Mouse (Mus musculus): Measurements from ENCODE around the gene Rflnb. TPM values are rescaled to one million over a fixed set of nuclear protein-coding genes. Genes with fewer than 3 reads are reported as not detected.

Gene Rflnb
- polyA plus RNA-seq, 1 experiment from 2014 or later: 12.7 TPM

DNA sequence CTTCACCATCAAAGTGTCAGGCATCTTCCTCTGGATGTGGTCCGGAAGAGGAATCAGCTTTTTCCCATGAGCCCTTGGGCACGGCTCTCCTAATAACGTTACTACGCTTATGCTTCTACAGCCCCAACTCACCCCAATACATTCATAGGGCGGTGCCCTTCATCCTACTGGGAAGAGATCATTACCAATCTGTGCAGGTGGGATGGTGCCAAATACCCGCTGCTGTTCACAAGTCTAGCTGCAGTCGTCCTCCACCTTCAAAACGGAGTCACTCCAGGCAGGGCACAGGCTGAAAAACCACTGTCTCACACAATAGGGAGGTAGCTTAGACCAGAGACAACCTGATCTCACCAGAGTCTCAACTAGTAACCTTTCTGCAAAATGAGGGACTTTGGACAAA is 7.6 kb upstream of the Rflnb start:
- Histone ChIP-seq H3K27me3 (no peaks in the 10 kb centered on the region), H3K4me3 (no peak overlapping the region), H3K27ac (no peak overlapping the region), H3K9ac (no peak overlapping the region), H3K4me2 (no peak overlapping the region), H3K36me3 (no peaks in the 10 kb centered on the region), H3K4me1 (replicated peaks) (no peaks in the 10 kb centered on the region), H3K9me3 (replicated peaks) (no peaks in the 10 kb centered on the region)
- no peak for ATAC-seq (replicated peaks; ENCODE audit: insufficient number of reproducible peaks, insufficient read depth, low FRiP score, low read depth)
- 85% methylated on average over 8 of the region's 8 CpGs for WGBS

DNA sequence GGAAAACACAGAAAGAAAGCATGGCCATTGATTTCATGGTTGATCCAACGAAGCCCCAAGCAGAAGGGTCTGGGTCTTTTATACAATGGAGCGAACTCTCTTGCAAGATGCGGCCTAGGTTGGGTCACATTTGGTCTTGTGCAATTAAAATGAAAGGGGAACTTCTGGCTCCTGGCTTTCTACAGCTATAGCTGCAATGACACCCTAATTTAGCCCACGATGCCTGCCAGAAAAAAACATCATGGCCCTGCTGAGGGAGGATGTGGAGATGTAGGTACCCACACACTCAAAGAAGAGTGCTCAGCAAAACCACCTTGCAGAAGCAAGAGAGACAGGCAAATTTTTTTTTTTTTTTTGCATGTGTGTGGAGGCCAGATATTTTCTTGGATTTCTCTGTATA is 6.3 kb upstream of the Rflnb start:
- Histone ChIP-seq H3K27me3 (no peaks in the 10 kb centered on the region), H3K4me2 (no peak overlapping the region), H3K9ac (no peak overlapping the region), H3K36me3 (no peaks in the 10 kb centered on the region), H3K27ac (no peak overlapping the region), H3K4me3 (no peak overlapping the region), H3K4me1 (replicated peaks) (no peaks in the 10 kb centered on the region), H3K9me3 (replicated peaks) (no peaks in the 10 kb centered on the region)
- WGBS: 80% methylated on average over 4 of the region's 4 CpGs
- ATAC-seq (replicated peaks; ENCODE audit: insufficient number of reproducible peaks, insufficient read depth, low FRiP score, low read depth): no peak

DNA sequence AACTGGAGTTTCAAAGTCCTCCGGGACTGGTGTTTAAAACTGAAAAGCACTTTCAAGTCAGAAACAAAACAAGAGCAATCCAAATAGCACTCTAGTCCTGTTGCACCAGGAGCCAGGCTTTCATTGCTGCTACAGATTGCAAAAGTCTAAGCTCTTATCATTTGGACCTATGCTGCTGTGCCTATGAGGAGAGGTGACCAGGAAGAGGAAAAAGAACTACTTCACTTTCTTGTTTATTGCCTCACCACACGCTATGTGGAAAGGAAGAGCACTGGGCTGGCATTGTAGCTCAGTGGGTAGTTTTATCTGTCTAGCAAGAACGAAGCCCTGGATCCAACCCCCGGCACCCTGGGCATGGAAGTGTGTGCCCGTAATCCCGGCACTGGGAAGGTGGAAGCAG is 5.8 kb upstream of the Rflnb start:
- Histone ChIP-seq H3K27me3 (no peaks in the 10 kb centered on the region), H3K36me3 (no peaks in the 10 kb centered on the region), H3K4me2 (no peak overlapping the region), H3K9ac (no peak overlapping the region), H3K27ac (no peak overlapping the region), H3K4me1 (replicated peaks) (no peaks in the 10 kb centered on the region), H3K9me3 (replicated peaks) (no peaks in the 10 kb centered on the region), H3K4me3 (no peak overlapping the region)
- WGBS: 81% methylated on average over 6 of the region's 6 CpGs
- ATAC-seq (replicated peaks; ENCODE audit: insufficient number of reproducible peaks, insufficient read depth, low FRiP score, low read depth): no peak

DNA sequence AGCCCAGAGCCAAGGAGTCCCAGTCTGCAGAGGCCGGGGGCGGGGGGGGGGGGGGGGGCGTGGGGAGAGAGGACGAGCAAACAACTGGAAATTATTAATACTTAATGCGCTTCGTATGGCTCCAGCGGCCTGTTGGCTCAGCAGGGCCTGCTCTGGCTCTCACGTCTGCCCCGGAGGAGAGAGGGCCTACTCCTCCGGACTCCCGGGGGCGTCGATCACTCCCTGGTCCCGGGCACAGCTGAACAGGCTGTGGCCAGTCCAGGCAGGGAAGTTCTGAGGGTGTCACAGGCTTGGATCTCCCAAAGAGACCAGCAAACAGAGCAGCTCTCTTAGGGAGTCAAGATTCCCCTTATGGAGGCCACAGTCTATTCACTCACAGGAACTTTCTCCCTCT is 487 bp upstream of the Rflnb start:
- Histone ChIP-seq H3K4me2 (peak overlapping the region; percentile 75), H3K9me3 (replicated peaks) (no peaks in the 10 kb centered on the region), H3K9ac (peak overlapping the region; percentile 57), H3K36me3 (no peaks in the 10 kb centered on the region), H3K27me3 (no peaks in the 10 kb centered on the region), H3K27ac (peak overlapping the region; percentile 39; the same call in 1 of the 2 replicates), H3K4me1 (replicated peaks) (peaks cover 19% of the 10 kb centered on the region), H3K4me3 (peak overlapping the region; percentile 62)
- 6% methylated on average over 11 of the region's 14 CpGs for WGBS
- ATAC-seq (replicated peaks; ENCODE audit: insufficient number of reproducible peaks, insufficient read depth, low FRiP score, low read depth): no peak

DNA sequence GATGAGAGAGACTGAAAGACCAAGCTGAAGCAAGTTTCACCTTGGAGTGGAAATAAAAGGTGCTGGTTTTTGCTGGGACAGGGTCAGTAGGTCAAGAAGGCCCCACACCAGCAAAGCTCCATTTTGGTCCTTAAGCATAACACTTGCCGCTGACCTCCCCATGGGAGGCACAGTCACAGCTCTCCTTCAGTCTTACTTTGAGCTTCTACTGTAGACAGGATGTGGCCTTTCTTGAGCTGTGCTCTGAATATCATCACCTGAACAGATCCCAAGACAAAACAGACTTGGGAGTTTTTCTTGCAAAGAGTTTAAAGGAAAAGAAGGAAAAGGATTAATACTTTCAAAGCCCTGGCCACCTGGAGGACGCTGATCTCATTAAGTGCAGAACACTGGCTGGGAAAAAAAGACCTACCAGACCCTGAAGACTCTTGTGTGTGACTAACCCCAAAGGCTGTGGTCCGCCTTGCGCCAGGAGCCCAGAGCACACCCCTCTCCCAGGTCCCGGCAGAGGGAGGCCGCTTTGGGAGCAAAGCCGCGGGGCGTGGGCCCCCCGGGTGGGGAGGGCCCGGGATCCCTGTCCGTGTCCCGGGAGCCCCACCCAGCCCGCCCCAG is 949 bp downstream of the Rflnb start:
- H3K27me3 ChIP-seq: no peaks in the 10 kb centered on the region
- ATAC-seq (replicated peaks; ENCODE audit: insufficient number of reproducible peaks, insufficient read depth, low FRiP score, low read depth): no peak
- H3K9ac ChIP-seq: peak overlapping the region; percentile 57
- peak overlapping the region; percentile 62 for H3K4me3 ChIP-seq
- H3K36me3 ChIP-seq: no peaks in the 10 kb centered on the region
- peak overlapping the region; percentile 55; the same call in 1 of the 2 replicates for H3K27ac ChIP-seq
- 11% methylated on average over 14 of the region's 14 CpGs for WGBS
- H3K4me1 ChIP-seq (replicated peaks): peaks cover 19% of the 10 kb centered on the region
- no peaks in the 10 kb centered on the region for H3K9me3 ChIP-seq (replicated peaks)
- H3K4me2 ChIP-seq: peak overlapping the region; percentile 75

DNA sequence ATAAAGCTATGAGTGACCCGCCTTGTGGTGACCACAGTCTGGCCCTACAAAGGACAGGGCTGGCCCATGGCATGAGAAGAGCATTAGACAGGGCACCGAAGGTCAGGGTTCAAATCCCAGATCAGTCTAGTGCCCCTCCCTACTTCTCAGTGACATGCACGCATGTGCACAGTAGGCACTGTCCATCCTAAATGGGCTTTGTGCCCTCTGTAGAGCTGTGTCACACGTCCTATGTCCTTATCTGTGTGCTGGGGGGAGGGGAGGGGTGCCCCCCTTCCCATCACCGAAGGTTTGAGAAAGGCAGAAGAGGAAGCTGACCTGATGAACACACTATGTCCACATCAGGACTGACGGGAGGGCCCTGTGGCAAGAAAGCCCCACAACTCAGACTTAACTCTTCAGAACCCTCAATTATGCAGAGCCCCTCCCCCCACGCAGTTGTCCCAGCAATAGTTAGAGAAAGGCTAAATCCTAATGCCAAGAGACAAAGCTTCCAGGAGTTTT is 2.5 kb downstream of the Rflnb start:
- Histone ChIP-seq H3K4me1 (replicated peaks) (peaks cover 19% of the 10 kb centered on the region), H3K9me3 (replicated peaks) (no peaks in the 10 kb centered on the region), H3K9ac (no peak overlapping the region), H3K27me3 (no peaks in the 10 kb centered on the region), H3K27ac (no peak overlapping the region), H3K36me3 (no peaks in the 10 kb centered on the region), H3K4me3 (no peak overlapping the region), H3K4me2 (no peak overlapping the region; the same call in 1 of the 2 replicates)
- 73% methylated on average over 7 of the region's 7 CpGs for WGBS
- no peak for ATAC-seq (replicated peaks; ENCODE audit: insufficient number of reproducible peaks, insufficient read depth, low FRiP score, low read depth)

DNA sequence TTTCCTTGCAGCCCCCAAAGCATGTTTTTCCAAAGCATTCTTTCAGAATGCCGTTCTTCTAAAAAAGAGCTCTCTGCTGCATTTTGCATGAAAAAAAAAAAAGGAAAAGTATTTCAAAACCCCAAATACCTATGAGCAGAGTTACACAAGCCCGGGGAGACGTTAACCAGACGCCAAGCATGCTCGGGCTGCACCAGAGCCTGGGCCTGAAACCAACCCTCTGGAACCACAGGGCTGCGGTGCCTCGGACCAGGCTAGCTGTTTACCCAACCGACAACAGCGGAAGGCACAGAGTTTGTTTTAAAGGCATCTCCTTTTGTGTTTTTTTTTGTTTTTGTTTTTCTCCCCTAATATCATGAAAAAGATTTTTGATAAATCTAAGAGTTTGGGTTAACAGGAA is 6.7 kb downstream of the Rflnb start:
- H3K36me3 ChIP-seq: no peaks in the 10 kb centered on the region
- H3K4me1 ChIP-seq (replicated peaks): peaks cover 3% of the 10 kb centered on the region; the same call in 1 of the 2 replicates
- H3K4me2 ChIP-seq: no peak overlapping the region
- WGBS: 61% methylated on average over 9 of the region's 9 CpGs
- no peak overlapping the region for H3K4me3 ChIP-seq
- H3K9ac ChIP-seq: no peak overlapping the region
- no peak overlapping the region for H3K27ac ChIP-seq
- no peaks in the 10 kb centered on the region for H3K27me3 ChIP-seq
- ATAC-seq (replicated peaks; ENCODE audit: insufficient number of reproducible peaks, insufficient read depth, low FRiP score, low read depth): no peak
- no peaks in the 10 kb centered on the region for H3K9me3 ChIP-seq (replicated peaks)

DNA sequence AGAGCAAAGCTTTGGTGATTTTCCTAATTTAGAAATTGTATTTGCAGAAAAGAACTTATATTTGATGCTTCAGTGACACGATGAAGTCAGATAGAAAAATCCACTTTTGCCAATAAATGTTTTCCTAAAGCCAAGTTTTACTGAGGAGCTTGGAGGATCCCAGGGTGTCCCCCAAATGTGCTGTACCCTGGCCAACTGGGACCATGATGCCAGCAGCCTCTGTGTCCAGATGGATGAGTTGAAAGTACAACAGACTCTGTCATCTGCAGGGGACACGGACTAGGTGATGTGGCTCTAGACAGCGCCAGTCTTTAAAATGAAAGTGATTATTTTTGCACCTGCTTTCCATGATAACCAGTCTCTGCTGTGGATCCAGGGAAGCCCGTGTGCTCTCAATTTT is 7.7 kb downstream of the Rflnb start:
- 78% methylated on average over 4 of the region's 4 CpGs for WGBS
- H3K27ac ChIP-seq: no peak overlapping the region
- H3K9ac ChIP-seq: no peak overlapping the region
- H3K36me3 ChIP-seq: no peaks in the 10 kb centered on the region
- no peaks in the 10 kb centered on the region for H3K27me3 ChIP-seq
- H3K9me3 ChIP-seq (replicated peaks): no peaks in the 10 kb centered on the region
- H3K4me2 ChIP-seq: no peak overlapping the region
- ATAC-seq (replicated peaks; ENCODE audit: insufficient number of reproducible peaks, insufficient read depth, low FRiP score, low read depth): no peak
- H3K4me3 ChIP-seq: no peak overlapping the region
- H3K4me1 ChIP-seq (replicated peaks): no peaks in the 10 kb centered on the region

DNA sequence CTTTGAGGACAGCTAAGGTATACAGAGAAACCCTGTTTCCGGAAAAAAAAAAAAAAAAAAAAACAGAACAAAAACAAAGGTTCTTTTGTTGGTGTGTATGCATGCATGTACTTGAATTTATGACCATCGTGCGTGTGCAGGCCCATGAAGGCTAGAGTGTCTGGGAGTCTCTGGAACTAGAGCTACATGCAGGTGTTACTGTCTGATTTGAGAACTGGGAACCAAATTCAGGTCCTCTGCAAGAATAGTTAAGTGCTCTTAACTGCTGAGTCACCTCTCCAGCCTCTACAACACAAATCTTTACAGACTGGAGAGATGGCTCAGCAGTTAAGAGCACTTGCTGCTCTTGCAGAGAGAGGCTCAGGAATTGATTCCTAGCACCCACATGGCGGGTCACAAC is 11.8 kb downstream of the Rflnb start:
- Histone ChIP-seq H3K27me3 (no peaks in the 10 kb centered on the region), H3K9ac (no peak overlapping the region), H3K36me3 (no peaks in the 10 kb centered on the region), H3K4me1 (replicated peaks) (no peaks in the 10 kb centered on the region), H3K27ac (no peak overlapping the region), H3K9me3 (replicated peaks) (no peaks in the 10 kb centered on the region), H3K4me3 (no peak overlapping the region), H3K4me2 (no peak overlapping the region)
- ATAC-seq (replicated peaks; ENCODE audit: insufficient number of reproducible peaks, insufficient read depth, low FRiP score, low read depth): no peak
- WGBS: 83% methylated on average over 4 of the region's 4 CpGs

DNA sequence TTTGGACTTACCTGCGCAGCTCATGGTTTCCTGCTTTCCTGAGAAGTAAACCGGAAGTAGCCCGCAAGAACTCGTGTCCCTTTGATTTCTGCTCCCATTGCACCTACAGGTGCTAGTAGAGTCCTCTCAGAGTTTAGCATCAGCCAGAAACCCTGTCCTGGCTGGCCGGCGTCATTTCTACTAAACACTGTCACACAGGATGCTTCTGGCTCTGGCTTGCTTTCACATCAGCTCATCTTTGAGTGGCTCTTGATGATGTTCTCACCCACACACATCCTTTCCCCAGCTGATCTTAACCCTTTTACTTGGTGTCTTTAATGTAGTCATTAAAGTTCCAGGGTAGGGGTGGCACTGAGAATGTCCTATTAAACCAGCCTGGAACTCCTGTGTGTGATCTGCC is 12.3 kb downstream of the Rflnb start:
- H3K27ac ChIP-seq: no peak overlapping the region
- no peak overlapping the region for H3K9ac ChIP-seq
- H3K9me3 ChIP-seq (replicated peaks): no peaks in the 10 kb centered on the region
- H3K4me1 ChIP-seq (replicated peaks): no peaks in the 10 kb centered on the region
- H3K4me2 ChIP-seq: no peak overlapping the region
- no peaks in the 10 kb centered on the region for H3K36me3 ChIP-seq
- H3K4me3 ChIP-seq: no peak overlapping the region
- no peaks in the 10 kb centered on the region for H3K27me3 ChIP-seq
- 79% methylated on average over 6 of the region's 6 CpGs for WGBS
- ATAC-seq (replicated peaks; ENCODE audit: insufficient number of reproducible peaks, insufficient read depth, low FRiP score, low read depth): no peak

DNA sequence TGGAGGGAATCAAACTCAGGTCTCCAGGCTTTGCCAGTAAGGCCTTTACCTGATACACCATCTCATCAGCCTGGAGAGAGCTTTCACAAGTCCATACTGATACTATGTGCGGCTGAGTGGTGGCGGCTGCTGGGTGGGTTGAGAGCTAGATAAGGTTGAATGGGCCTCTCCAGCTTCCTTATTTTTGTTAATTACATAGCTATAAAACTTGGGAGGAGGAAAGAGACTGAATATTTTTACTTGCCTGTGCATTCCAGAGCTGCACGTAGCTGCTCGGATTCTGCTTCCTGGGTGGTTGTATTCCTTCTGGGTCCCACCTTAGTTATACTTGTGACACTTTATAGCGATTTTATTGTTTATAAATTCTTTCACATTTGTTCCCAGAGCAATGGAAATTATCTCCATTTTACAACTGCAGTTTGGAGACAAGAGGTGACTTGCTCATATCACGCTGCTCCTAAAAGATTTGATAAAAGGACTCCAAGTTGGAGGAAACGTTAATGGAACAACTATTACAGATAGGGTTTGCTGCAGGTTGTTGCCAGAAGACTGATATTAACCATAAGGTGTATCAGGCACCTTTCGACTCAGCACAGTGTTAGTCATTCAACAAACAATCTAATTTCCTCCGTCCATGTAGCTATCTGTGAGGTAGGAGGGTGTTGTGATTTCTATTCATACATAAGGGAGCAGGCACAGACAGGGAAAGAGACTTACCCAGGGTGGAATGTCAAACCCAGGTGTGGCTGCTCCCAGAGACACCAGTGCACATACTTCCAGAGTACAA is 16.6 kb downstream of the Rflnb start:
- Histone ChIP-seq H3K27me3 (no peaks in the 10 kb centered on the region), H3K9ac (no peak overlapping the region), H3K4me2 (no peak overlapping the region), H3K4me1 (replicated peaks) (no peaks in the 10 kb centered on the region), H3K27ac (no peak overlapping the region), H3K36me3 (no peaks in the 10 kb centered on the region), H3K9me3 (replicated peaks) (no peaks in the 10 kb centered on the region), H3K4me3 (no peak overlapping the region)
- WGBS: 56% methylated on average over 9 of the region's 9 CpGs
- no peak for ATAC-seq (replicated peaks; ENCODE audit: insufficient number of reproducible peaks, insufficient read depth, low FRiP score, low read depth)

DNA sequence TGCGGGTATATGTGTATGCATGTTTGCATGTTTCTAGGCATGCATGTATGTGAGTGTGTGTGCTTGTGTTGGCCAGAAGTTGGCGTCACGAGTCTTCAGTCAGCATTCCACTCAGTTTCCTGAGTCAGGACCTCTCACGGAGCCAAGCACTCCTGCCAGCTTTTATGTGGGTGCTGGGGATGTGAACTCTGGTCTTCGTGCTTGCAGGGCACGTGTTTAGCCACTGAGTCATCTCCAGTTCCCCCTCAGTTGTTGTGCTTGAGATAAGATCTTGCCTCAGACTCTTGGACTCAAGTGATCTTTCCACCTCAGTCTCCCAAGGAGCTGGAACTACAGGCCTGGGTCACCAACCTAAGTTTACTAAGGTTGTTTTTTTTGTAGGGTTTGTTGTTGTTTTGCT is 18.5 kb downstream of the Rflnb start:
- H3K4me3 ChIP-seq: no peak overlapping the region
- H3K27me3 ChIP-seq: no peaks in the 10 kb centered on the region
- no peaks in the 10 kb centered on the region for H3K9me3 ChIP-seq (replicated peaks)
- no peak for ATAC-seq (replicated peaks; ENCODE audit: insufficient number of reproducible peaks, insufficient read depth, low FRiP score, low read depth)
- no peaks in the 10 kb centered on the region for H3K36me3 ChIP-seq
- WGBS: 64% methylated on average over 6 of the region's 6 CpGs
- H3K27ac ChIP-seq: no peak overlapping the region
- H3K4me2 ChIP-seq: no peak overlapping the region
- no peaks in the 10 kb centered on the region for H3K4me1 ChIP-seq (replicated peaks)
- H3K9ac ChIP-seq: no peak overlapping the region

Data from heart, embryonic 15.5 days (tissue).